Mouse (Mus musculus) c-Kit-positive CD71-positive TER-119-negative erythroid progenitor cells, embryonic 14.5 days (primary cell): ENCODE data around the gene Rhcg.

ENCODE experiments used
- DNase-seq: peaks from one replicate; pipeline ENCODE4 v3.0.0-alpha.2; 2013; ENCODE audit warnings: low read depth

Rhcg gene

GRCm38 (mm10) chr7:79617418-79617817 lies at the start of gene Rhcg:
TSS of gene Rhcg (minus strand) at chr7:79617657.
- DNase-seq, result no peak

GRCm38 (mm10) chr7:79666690-79667089 lies 49.2 kb upstream of the Rhcg start:
- no peak for DNase-seq

GRCm38 (mm10) chr7:79661253-79661890 lies 43.9 kb upstream of the Rhcg start:
- DNase-seq, result no peak

GRCm38 (mm10) chr7:79660291-79661150 lies 43.1 kb upstream of the Rhcg start:
- DNase-seq, result no peak

- peak; percentile 96 for DNase-seq
Observed at GRCm38 (mm10) chr7:79659578-79660290, 42.3 kb upstream of the Rhcg start, which contains the start of gene Ticrr. TSS of gene Ticrr (plus strand) at chr7:79660196.

GRCm38 (mm10) chr7:79654586-79654985 lies 37.1 kb upstream of the Rhcg start:
- no peak for DNase-seq

- DNase-seq, result no peak
Observed at GRCm38 (mm10) chr7:79654185-79654584, 36.7 kb upstream of the Rhcg start.

- no peak for DNase-seq
Observed at GRCm38 (mm10) chr7:79649005-79649404, 31.5 kb upstream of the Rhcg start.

GRCm38 (mm10) chr7:79647233-79647632 lies 29.8 kb upstream of the Rhcg start:
- DNase-seq, result no peak

GRCm38 (mm10) chr7:79631773-79632348 lies 14.4 kb upstream of the Rhcg start:
- no peak for DNase-seq

GRCm38 (mm10) chr7:79628271-79628913 lies 10.9 kb upstream of the Rhcg start:
- no peak for DNase-seq

GRCm38 (mm10) chr7:79626170-79626569 lies 8.7 kb upstream of the Rhcg start:
- no peak for DNase-seq

- no peak for DNase-seq
Observed at GRCm38 (mm10) chr7:79623086-79623485, 5.6 kb upstream of the Rhcg start.

- DNase-seq, result no peak
Observed at GRCm38 (mm10) chr7:79619493-79619892, 2.0 kb upstream of the Rhcg start.

- DNase-seq, result no peak
Observed at GRCm38 (mm10) chr7:79615941-79616340, 1.5 kb downstream of the Rhcg start.

- no peak for DNase-seq
Observed at GRCm38 (mm10) chr7:79615008-79615407, 2.4 kb downstream of the Rhcg start.

- DNase-seq, result no peak
Observed at GRCm38 (mm10) chr7:79613314-79613713, 4.1 kb downstream of the Rhcg start.

- peak; percentile 23 for DNase-seq
Observed at GRCm38 (mm10) chr7:79612783-79613182, 4.7 kb downstream of the Rhcg start.

GRCm38 (mm10) chr7:79611901-79612300 lies 5.6 kb downstream of the Rhcg start:
- no peak for DNase-seq

- DNase-seq, result no peak
Observed at GRCm38 (mm10) chr7:79607263-79607921, 10.1 kb downstream of the Rhcg start.

GRCm38 (mm10) chr7:79606766-79607165 lies 10.7 kb downstream of the Rhcg start:
- DNase-seq, result no peak
